7 mouse cellular contexts compared by ENCODE assay signal in the genomic region with DNA sequence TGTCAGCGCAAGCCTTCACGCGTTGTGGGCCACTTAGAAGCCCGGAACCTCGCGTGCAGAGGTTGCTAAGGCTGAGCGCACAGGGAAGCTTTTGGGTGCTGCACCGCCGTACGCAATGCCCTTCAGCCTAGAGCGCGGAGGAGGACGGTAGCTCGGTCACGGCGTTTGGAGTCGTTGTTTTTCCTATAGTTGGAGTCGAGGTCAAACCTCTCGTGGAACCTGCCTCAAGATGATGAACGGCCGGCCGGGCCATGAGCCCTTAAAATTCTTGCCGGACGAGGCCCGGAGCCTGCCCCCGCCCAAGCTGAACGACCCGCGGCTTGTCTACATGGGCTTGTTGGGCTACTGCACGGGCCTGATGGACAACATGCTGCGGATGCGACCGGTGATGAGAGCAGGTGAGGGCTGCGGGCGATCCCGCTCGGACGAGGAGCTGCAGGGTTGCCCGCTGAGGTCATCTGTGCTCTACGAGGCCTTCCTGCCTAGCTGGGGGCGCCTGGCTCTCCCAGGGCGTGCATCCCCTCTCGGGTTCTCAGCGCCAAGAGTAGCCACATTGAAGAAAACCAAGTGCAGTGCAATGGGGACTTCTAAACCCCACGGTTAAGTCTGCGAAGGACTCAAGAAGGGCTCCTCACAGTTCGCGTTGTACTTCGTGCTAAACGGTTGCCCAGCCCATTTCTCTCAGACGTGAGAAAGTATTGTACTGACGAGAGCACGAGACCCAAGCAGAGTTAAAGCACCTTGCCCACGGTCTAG. TPM values are rescaled to one million over a fixed set of nuclear protein-coding genes. Genes with fewer than 3 reads are reported as not detected.
DNase-seq lines count a peak whose midpoint lies in the region; ATAC-seq and TF ChIP-seq lines count a peak whose summit lies in the region.

A gene (plus strand): TSS at position 44 of the 756 bp plus-strand sequence.

- peaks cover 10% of the 10 kb centered on the region; the same call in 1 of the 2 replicates for H3K4me1 ChIP-seq in hindbrain, postnatal 0 days (ENCODE audit: insufficient read depth, low read length)
- H3K4me1 ChIP-seq in midbrain, embryonic 10.5 days: peaks cover 26% of the 10 kb centered on the region

- intact Hi-C loops in gastrocnemius, adult 2 months (cut with DNase I): no loop called here
- intact Hi-C loops in left cerebral cortex, postnatal 25 days (cut with DNase I): loop anchor here (10.0 kb wide), 1 partner anchor 325 kb away; no protein-coding TSS in a partner anchor

- H3K4me3 ChIP-seq in gastrocnemius, adult 2 months: peak within 1 kb of the TSS; percentile 85
- H3K4me3 ChIP-seq in hindbrain, postnatal 0 days (ENCODE audit: low read length): peak within 1 kb of the TSS; percentile 73
- H3K4me3 ChIP-seq in midbrain, embryonic 10.5 days: peak within 1 kb of the TSS; percentile 87

- ATAC-seq in hindbrain, postnatal 0 days: peak; percentile 95

- H3K9ac ChIP-seq in hindbrain, postnatal 0 days (replicated peaks; ENCODE audit: low read length): peak within 1 kb of the TSS; percentile 97

- under 1% methylated on average over 54 of the region's 54 CpGs for whole genome bisulfite sequencing in hindbrain, postnatal 0 days
- WGBS in midbrain, embryonic 10.5 days: 2% methylated on average over 54 of the region's 54 CpGs

- no peaks in the 10 kb centered on the region for H3K36me3 ChIP-seq in hindbrain, postnatal 0 days (ENCODE audit: insufficient read depth, low read length)
- peaks cover 34% of the 10 kb centered on the region for H3K36me3 ChIP-seq in midbrain, embryonic 10.5 days

- TF ChIP-seq CTCF in gastrocnemius, adult 2 months (IDR thresholded peaks at IDR 0.05): no peak
- no peak for TF ChIP-seq CTCF in hindbrain, postnatal 0 days (IDR thresholded peaks at IDR 0.05; ENCODE audit: low read depth)

- DNase-seq in adipocyte (ENCODE audit: low spot score): peak; percentile 83
- DNase-seq in cerebellum, postnatal 4 days (ENCODE audit: low spot score in 2 of 2): peak; percentile 50 to 79
- peak; percentile 87 for DNase-seq in gastrocnemius, adult 2 months
- peak; percentile 93 for DNase-seq in hindbrain, postnatal 0 days (ENCODE audit: low spot score)
- peak; percentile 78 to 79 for DNase-seq in left cerebral cortex, postnatal 25 days (ENCODE audit: low spot score in 2 of 2)
- peak; percentile 82 for DNase-seq in midbrain, embryonic 10.5 days (ENCODE audit: low spot score)
- peak; percentile 78 for DNase-seq in right cerebral cortex, postnatal 4 days

- peak within 1 kb of the TSS; percentile 68 for H3K4me2 ChIP-seq in hindbrain, postnatal 0 days (ENCODE audit: low read depth, low read length)

- H3K27ac ChIP-seq in gastrocnemius, adult 2 months: peak within 1 kb of the TSS; percentile 96
- H3K27ac ChIP-seq in hindbrain, postnatal 0 days: peak within 1 kb of the TSS; percentile 95
- H3K27ac ChIP-seq in midbrain, embryonic 10.5 days (replicated peaks): peak within 1 kb of the TSS; percentile 93

- no peaks in the 10 kb centered on the region for H3K27me3 ChIP-seq in hindbrain, postnatal 0 days (ENCODE audit: insufficient read depth, low read length)
- no peaks in the 10 kb centered on the region for H3K27me3 ChIP-seq in midbrain, embryonic 10.5 days (ENCODE audit: low read depth, poor library complexity, severe bottlenecking)

- no peaks in the 10 kb centered on the region for H3K9me3 ChIP-seq in hindbrain, postnatal 0 days (ENCODE audit: low read length)
- H3K9me3 ChIP-seq in midbrain, embryonic 10.5 days (replicated peaks): no peaks in the 10 kb centered on the region; the same call in 1 of the 2 replicates

RNA-seq across cellular contexts. Expression of the gene that starts here (rescaled TPM):
- 100 to 1,000 TPM; 254 to 341 TPM for total RNA-seq in gastrocnemius, adult 2 months (2021)
- 340 and 423 TPM in 2 replicates for total RNA-seq in hindbrain, postnatal 0 days (2014; rRNA removed)
- 697 and 742 TPM in 2 replicates for polyA plus RNA-seq in hindbrain, postnatal 0 days (2015; fragmentation: Nextera tagmentation; extraction: Ambion mirVana)
- 100 to 1,000 TPM; 228 to 241 TPM for total RNA-seq in left cerebral cortex, postnatal 25 days (2021)
- polyA plus RNA-seq in midbrain, embryonic 10.5 days (2016; fragmentation: Nextera tagmentation; extraction: Ambion mirVana): 308 and 330 TPM in 2 replicates

Comparison
In these comparisons a context has a peak if more than half of its experiments do, and no peak if none do; other contexts are left out.
1. Peak in every context shown above with its lines: DNase-seq, ATAC-seq, H3K4me3 ChIP-seq and H3K27ac ChIP-seq.